Mouse (Mus musculus) left cerebral cortex, adult 2 months (tissue): ENCODE measurements around the gene Qrfpr. TPM values are rescaled to one million over a fixed set of nuclear protein-coding genes. Genes with fewer than 3 reads are reported as not detected.

Experiments
- DNase-seq, 2 experiments: peaks; one replicate each; pipeline ENCODE4 v3.0.0; 2021 to 2022; ENCODE audit warnings: low spot score in 2 of 2, mixed read lengths in 1 of 2; ENCODE audit errors: extremely low spot score in 1 of 2
- H3K27ac ChIP-seq: fragments of 200-600 bp; 2 replicates; pipeline ENCODE4 v1.8.1; 2022
- H3K4me3 ChIP-seq: fragments of 200-600 bp; 2 replicates; pipeline ENCODE4 v1.8.1; 2022
- CTCF ChIP-seq: fragments of 200-600 bp; IDR thresholded peaks from 2 replicates; pipeline ENCODE4 v1.8.1; 2022; ENCODE audit warnings: antibody characterized with exemption, mild to moderate bottlenecking, moderate library complexity
- intact Hi-C: fragments of 180-260 bp; cut with DNase I; formaldehyde crosslinking; loops from one replicate; pipeline ENCODE4 v1.15.1; 2025
- long read RNA-seq, 2 experiments: library from polyadenylated mRNA; stranded (forward); transcript quantifications; one replicate each; pipeline ENCODE4 v2.0.0; 2021; ENCODE audit warnings: borderline mapping rate in 2 of 2
- total RNA-seq, 2 experiments: library from RNA; stranded (reverse); gene quantifications; 2 replicates each; pipeline ENCODE4 v1.2.3; 2021

The Qrfpr gene
- total RNA-seq, result 1 to 10 TPM; 4.6 to 4.7 TPM
- long read RNA-seq, experiment 1, transcript Qrfpr-201 (6 exons, 1,839 nt), result major isoform, 5 of 6 reads
- long read RNA-seq, experiment 1, partial matches to known transcripts, result 1 of 6 reads
- long read RNA-seq, experiment 1, other reads (novel, unspliced or antisense), result 0 of 6 reads
- long read RNA-seq, experiment 2, partial matches to known transcripts, result 0 of 2 reads
- long read RNA-seq, experiment 2, other reads (novel, unspliced or antisense), result 0 of 2 reads

- Histone ChIP-seq H3K4me3 (peak within 1 kb of the TSS; percentile 48), H3K27ac (no peak within 1 kb of the TSS)
- TF ChIP-seq CTCF, result no peak
- intact Hi-C loops, result no loop called here
- peak; percentile 52 to 54 for DNase-seq
Observed at GRCm38 (mm10) chr3:36221743-36222682, at the start of gene Qrfpr. TSS of gene Qrfpr (minus strand) at chr3:36222313.

GRCm38 (mm10) chr3:36263873-36264272 lies 41.8 kb upstream of the Qrfpr start:
- H3K27ac ChIP-seq, result no peak overlapping the region
- DNase-seq, result no peak
- TF ChIP-seq CTCF, result no peak
- intact Hi-C loops, result no loop called here
- H3K4me3 ChIP-seq, result no peak overlapping the region

DNA sequence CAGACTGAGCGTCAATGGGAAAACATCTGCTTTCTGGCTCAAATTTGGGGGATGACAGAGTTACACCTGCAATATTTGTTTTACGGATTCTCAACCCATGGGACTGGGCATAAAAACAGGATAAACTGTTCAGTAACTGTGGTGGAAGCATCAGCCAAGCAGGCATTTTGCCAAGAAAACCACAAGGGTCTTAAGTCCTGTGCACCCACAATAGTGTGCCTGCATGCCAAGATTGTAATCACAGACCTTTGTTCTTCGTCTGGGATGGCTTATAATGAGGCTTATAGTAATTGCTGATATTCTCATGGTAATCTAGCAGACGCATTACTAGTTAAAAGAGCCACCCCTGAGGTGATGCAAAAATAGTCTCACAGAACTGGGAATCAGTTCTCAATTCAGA lies 41.2 kb upstream of the Qrfpr start:
- TF ChIP-seq CTCF, result no peak
- intact Hi-C loops, result no loop called here
- no peak for DNase-seq
- no peak overlapping the region for H3K4me3 ChIP-seq
- no peak overlapping the region for H3K27ac ChIP-seq

DNA sequence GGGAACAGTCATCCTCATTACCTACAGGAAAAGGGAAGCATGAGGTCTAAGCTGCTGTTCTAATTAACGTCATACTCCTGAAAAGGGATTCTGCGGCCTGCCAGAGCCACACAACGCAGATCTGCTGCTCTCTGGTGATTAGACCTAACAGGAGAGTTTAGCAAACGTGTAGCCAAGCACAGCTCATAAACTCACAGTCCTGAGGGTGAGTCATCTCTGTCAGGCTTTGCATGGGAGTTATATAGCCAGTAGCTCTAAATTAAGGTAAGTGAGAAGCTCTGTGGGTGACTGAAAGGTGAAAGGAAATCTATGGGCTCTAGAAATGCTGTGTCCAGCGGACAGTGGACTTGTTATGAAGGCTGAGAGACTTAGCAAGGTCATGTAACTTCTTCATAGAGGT lies 28.5 kb upstream of the Qrfpr start:
- TF ChIP-seq CTCF, result no peak
- Histone ChIP-seq H3K27ac (no peak overlapping the region), H3K4me3 (no peak overlapping the region)
- intact Hi-C loops, result no loop called here
- DNase-seq, result peak in 1 of 2 experiments; percentile 15

GRCm38 (mm10) chr3:36248446-36248845 lies 26.3 kb upstream of the Qrfpr start:
- TF ChIP-seq CTCF, result no peak
- DNase-seq, result no peak
- intact Hi-C loops, result no loop called here
- Histone ChIP-seq H3K27ac (no peak overlapping the region), H3K4me3 (no peak overlapping the region)

DNA sequence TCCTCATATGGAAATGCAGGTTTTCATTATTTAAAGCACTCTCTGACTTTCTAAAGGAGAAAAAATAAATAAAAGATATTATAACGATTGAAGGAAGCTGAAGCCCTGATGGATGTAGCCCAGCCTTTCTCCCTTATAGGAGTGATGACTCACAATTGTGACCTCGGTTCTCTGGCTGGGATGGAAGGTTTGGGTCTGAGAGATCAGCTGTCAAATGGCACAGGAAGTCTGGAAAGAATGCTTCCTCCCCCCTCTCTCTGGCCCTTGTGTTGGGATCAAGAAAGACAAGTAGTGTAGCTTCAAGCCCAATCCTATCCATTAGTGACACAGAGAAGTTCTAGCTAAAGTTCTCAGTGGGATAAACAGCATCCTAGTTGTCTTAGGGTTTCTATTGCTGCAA lies 7.8 kb upstream of the Qrfpr start:
- TF ChIP-seq CTCF, result no peak
- intact Hi-C loops, result no loop called here
- no peak overlapping the region for H3K4me3 ChIP-seq
- no peak for DNase-seq
- no peak overlapping the region for H3K27ac ChIP-seq

GRCm38 (mm10) chr3:36227246-36227645 lies 5.1 kb upstream of the Qrfpr start:
- H3K4me3 ChIP-seq, result no peak overlapping the region

GRCm38 (mm10) chr3:36223361-36223760 lies 1.2 kb upstream of the Qrfpr start:
- DNase-seq, result no peak
- H3K4me3 ChIP-seq, result no peak overlapping the region
- TF ChIP-seq CTCF, result no peak
- H3K27ac ChIP-seq, result no peak overlapping the region
- intact Hi-C loops, result no loop called here

More at GRCm38 (mm10) chr3:36227246-36227645, 5.1 kb upstream of the Qrfpr start:
- intact Hi-C loops, result no loop called here
- no peak; the same call in 1 of the 2 replicates for TF ChIP-seq CTCF
- no peak overlapping the region for H3K27ac ChIP-seq
- no peak for DNase-seq

DNA sequence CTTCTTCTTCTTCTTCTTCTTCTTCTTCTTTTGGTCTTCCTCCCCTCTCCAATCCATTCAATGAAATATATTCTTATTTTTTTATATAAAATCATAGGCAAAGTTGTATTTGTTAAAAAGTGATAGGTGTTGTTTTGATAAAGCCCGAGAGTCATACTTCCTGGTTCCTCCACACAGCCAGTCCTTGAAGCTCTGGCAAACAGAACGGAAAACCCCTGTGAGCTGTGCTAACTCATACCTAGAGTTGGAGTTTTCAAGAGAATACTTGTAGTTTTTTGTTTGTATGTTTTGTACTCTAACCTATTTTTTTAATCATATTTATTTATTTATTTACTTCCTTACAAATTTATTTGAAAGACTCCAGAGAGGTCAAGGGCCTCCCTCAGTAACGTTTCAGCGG lies 9.4 kb downstream of the Qrfpr start:
- H3K27ac ChIP-seq, result no peak overlapping the region
- intact Hi-C loops, result loop anchor here (5.0 kb wide), 1 partner anchor 120 kb away; no protein-coding TSS in a partner anchor
- no peak for TF ChIP-seq CTCF

DNA sequence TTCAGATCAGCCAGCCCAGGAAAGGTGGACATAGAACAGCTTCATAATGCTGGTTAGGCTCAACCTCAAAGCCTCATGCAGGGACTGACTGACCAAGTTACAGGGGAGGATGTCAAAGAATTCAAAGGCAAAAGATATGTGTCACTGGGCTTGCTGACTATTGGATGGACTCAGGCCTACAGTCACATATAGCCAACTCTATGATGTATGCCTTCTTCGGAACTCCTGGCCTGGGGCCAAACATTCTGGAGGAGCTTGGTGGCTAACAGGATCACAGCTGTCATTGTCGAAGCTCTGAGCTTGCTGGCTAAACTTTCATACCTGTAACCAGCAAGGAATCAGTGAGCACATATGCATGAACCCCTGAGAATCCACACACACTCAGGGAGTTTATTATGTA lies 11.2 kb downstream of the Qrfpr start:
- Histone ChIP-seq H3K27ac (no peak overlapping the region), H3K4me3 (no peak overlapping the region)
- DNase-seq, result no peak
- intact Hi-C loops, result loop anchor here (1.0 to 5.0 kb wide), 3 partner anchors 121 to 284 kb away; no protein-coding TSS in a partner anchor
- no peak for TF ChIP-seq CTCF

More for the DNA sequence above, 9.4 kb downstream of the Qrfpr start:
- no peak overlapping the region for H3K4me3 ChIP-seq
- DNase-seq, result no peak

DNA sequence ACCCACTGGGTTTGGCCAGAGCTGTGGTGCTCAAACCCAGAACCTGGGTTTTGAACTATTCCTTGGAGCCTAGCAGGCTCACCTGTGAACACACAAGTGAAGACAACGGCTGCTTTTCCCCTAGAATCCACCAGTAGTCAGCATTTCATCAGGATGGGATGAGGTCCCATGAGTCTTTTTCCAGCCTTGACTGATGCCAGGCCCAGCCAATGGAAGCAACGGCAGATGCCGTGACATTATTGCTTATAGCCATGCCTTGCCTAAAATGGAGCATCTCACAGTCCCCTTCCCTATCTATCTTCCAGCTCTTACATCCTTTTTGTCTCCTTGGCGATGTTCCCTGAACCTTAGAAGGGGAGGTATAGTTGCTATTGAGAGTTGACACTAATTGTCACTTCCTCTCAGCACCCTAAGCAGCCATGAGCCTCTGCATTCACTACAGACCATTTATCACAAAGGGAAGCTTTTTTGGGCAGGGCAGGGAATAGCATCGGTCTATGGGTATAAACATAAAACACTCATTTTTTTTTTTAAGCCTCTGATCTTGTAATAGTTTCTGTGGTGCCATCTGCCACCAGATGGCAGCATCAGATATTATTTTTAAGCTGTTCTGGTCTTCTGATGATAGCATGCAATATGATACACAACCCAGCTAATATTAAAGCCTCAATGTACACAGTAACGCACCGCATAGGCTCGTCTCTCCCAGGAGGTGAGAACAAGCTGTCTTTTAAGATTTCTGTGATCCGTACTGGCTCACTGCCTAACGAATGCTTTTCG lies 12.1 kb downstream of the Qrfpr start:
- Histone ChIP-seq H3K4me3 (no peak overlapping the region), H3K27ac (no peak overlapping the region; the same call in 1 of the 2 replicates)
- intact Hi-C loops, result loop anchor here (1.0 to 5.0 kb wide), 3 partner anchors 122 to 285 kb away; no protein-coding TSS in a partner anchor
- TF ChIP-seq CTCF, result peak; percentile 72
- DNase-seq, result peak; percentile 47 to 51
